Mouse (Mus musculus): ENCODE measurements around the gene Wwtr1. TPM values are rescaled to one million over a fixed set of nuclear protein-coding genes. Genes with fewer than 3 reads are reported as not detected.

The Wwtr1 gene
- polyA plus RNA-seq, 1 experiment from 2014 or later: 20.4 TPM

DNA sequence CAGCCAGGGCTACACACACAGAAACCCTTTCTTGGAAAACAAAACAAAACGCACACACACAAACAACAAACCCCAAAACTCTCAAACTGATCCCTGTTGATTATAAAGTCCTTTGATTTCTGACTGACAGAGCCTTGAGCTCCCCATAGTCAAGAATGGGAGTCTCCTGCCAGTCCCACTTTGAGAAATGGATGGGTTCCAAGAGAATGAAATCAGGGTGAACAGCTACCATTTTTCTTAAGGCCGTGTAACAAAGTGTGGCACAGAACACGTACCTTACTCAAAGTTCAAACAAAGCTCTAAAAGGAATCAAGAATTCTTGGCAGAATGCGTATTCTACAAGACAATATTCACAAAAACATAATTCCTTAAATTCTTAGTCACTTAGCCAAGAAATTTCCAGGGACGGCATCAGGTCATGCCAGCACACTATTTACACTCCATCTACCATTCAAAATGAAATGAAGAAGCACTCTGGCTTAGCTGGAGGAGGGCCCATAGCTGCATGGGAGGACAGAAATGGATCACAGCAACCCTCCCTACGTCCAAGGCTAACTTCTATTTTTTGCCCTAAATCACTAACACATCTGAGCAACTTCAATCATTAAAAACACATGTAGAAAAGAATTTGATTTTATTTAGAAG, 3.3 kb downstream of the Wwtr1 start:
- no peaks in the 10 kb centered on the region for H3K9me3 ChIP-seq (ENCODE audit: control insufficient read depth, low read length)
- H3K27ac ChIP-seq (ENCODE audit: low read depth): no peak overlapping the region
- DNase-seq (ENCODE audit: low spot score): no peak
- H3K4me3 ChIP-seq (ENCODE audit: low read depth, low read length): peak overlapping the region; percentile 79; the same call in 1 of the 2 replicates
- 60% methylated on average over 6 of the region's 6 CpGs for WGBS
- no peak overlapping the region for H3K9ac ChIP-seq (ENCODE audit: low read length)
- peak overlapping the region; percentile 73 for H3K4me2 ChIP-seq (ENCODE audit: low read length)
- ATAC-seq (replicated peaks; ENCODE audit: low FRiP score, low TSS enrichment, low read depth): no peak
- H3K27me3 ChIP-seq (replicated peaks; ENCODE audit: control insufficient read depth, insufficient read depth, low read length): no peaks in the 10 kb centered on the region
- H3K4me1 ChIP-seq (replicated peaks; ENCODE audit: control insufficient read depth, insufficient read depth, low read length): peaks cover 18% of the 10 kb centered on the region
- H3K36me3 ChIP-seq (ENCODE audit: control insufficient read depth, insufficient read depth, low read length): peaks cover 12% of the 10 kb centered on the region; the same call in 1 of the 2 replicates

DNA sequence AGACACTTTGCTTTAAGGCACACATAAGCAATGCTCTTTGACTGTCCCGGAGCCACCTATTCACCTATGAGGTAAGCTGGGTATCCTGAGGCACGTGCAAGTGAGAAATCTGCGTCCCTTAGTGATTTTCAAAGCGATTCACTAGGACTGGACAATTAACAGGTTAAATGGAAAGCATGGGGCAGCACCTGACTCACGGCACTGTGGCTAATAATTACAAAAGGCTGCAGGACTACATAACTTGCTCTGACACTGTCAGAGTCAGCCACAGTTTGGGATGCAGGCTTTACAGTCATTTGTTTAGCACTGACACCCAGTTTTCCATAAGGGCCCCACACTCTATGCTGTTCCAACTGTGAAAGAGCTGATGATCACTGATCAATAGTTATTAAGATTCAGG, 9.1 kb downstream of the Wwtr1 start:
- Histone ChIP-seq H3K9ac (ENCODE audit: low read length) (no peak overlapping the region), H3K27ac (ENCODE audit: low read depth) (no peak overlapping the region), H3K4me1 (replicated peaks; ENCODE audit: control insufficient read depth, insufficient read depth, low read length) (0 out of 2 replicates have a peak, but pooled peaks cover 2% of the 10 kb centered on the region), H3K9me3 (ENCODE audit: control insufficient read depth, low read length) (no peaks in the 10 kb centered on the region), H3K4me2 (ENCODE audit: low read length) (no peak overlapping the region), H3K4me3 (ENCODE audit: low read depth, low read length) (no peak overlapping the region), H3K36me3 (ENCODE audit: control insufficient read depth, insufficient read depth, low read length) (peaks cover 15% of the 10 kb centered on the region; the same call in 1 of the 2 replicates), H3K27me3 (replicated peaks; ENCODE audit: control insufficient read depth, insufficient read depth, low read length) (no peaks in the 10 kb centered on the region)
- ATAC-seq (replicated peaks; ENCODE audit: low FRiP score, low TSS enrichment, low read depth) (no peak), DNase-seq (ENCODE audit: low spot score) (no peak)
- 79% methylated on average over 5 of the region's 5 CpGs for WGBS

DNA sequence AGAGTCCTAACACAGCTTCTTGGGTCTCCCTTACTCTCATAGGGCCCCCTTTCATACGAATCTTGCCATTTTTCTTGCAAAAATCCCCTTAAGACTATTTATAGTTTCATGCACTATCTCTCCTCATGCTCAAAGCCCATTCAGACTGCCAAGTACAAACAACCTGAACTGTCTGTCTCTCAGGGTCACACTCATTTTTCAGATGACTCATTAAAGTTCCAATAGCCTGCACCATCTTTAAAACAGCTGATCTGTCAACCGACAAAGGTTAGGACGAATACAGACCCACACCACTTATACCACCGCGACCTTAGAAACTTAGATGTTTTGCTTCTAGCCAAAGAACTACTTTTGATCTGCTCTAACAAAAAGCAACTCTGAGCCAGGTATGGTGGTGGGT, 12.1 kb downstream of the Wwtr1 start:
- ATAC-seq (replicated peaks; ENCODE audit: low FRiP score, low TSS enrichment, low read depth) (no peak), DNase-seq (ENCODE audit: low spot score) (no peak)
- Histone ChIP-seq H3K9me3 (ENCODE audit: control insufficient read depth, low read length) (no peaks in the 10 kb centered on the region), H3K9ac (ENCODE audit: low read length) (no peak overlapping the region), H3K27me3 (replicated peaks; ENCODE audit: control insufficient read depth, insufficient read depth, low read length) (no peaks in the 10 kb centered on the region), H3K4me1 (replicated peaks; ENCODE audit: control insufficient read depth, insufficient read depth, low read length) (no peaks in the 10 kb centered on the region), H3K36me3 (ENCODE audit: control insufficient read depth, insufficient read depth, low read length) (0 out of 2 replicates have a peak, but pooled peaks cover 3% of the 10 kb centered on the region), H3K4me2 (ENCODE audit: low read length) (no peak overlapping the region), H3K27ac (ENCODE audit: low read depth) (no peak overlapping the region; the same call in 1 of the 2 replicates), H3K4me3 (ENCODE audit: low read depth, low read length) (no peak overlapping the region)
- WGBS: 77% methylated on average over 5 of the region's 5 CpGs

DNA sequence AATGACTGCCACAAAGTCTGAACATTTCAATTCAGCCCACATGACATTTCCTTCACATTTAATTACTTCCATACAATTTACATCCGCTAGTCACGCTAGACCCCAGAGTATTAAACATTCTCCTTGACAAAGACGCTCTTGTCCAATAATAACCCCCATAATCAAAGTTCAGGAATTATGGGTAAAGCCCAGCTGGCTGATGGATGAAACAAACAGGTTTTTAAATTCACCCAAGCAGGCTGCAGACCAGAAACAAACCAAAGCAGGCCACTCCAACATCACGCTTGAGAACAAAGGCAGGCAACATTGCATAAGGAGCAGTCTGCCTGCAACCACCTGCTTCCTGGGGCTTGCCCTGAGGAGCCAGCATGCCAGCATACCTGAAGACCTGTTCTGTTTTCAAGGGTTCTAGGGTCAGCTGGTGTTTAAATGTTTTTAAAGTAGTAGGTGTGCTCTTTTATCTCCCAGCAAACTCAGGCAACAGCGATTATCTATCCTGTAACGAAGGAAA, 12.7 kb downstream of the Wwtr1 start:
- Histone ChIP-seq H3K4me2 (ENCODE audit: low read length) (no peak overlapping the region), H3K36me3 (ENCODE audit: control insufficient read depth, insufficient read depth, low read length) (0 out of 2 replicates have a peak, but pooled peaks cover 3% of the 10 kb centered on the region), H3K27ac (ENCODE audit: low read depth) (no peak overlapping the region; the same call in 1 of the 2 replicates), H3K4me1 (replicated peaks; ENCODE audit: control insufficient read depth, insufficient read depth, low read length) (no peaks in the 10 kb centered on the region), H3K9ac (ENCODE audit: low read length) (no peak overlapping the region), H3K9me3 (ENCODE audit: control insufficient read depth, low read length) (no peaks in the 10 kb centered on the region), H3K4me3 (ENCODE audit: low read depth, low read length) (no peak overlapping the region), H3K27me3 (replicated peaks; ENCODE audit: control insufficient read depth, insufficient read depth, low read length) (no peaks in the 10 kb centered on the region)
- 80% methylated on average over 6 of the region's 6 CpGs for WGBS
- ATAC-seq (replicated peaks; ENCODE audit: low FRiP score, low TSS enrichment, low read depth) (no peak), DNase-seq (ENCODE audit: low spot score) (no peak)

DNA sequence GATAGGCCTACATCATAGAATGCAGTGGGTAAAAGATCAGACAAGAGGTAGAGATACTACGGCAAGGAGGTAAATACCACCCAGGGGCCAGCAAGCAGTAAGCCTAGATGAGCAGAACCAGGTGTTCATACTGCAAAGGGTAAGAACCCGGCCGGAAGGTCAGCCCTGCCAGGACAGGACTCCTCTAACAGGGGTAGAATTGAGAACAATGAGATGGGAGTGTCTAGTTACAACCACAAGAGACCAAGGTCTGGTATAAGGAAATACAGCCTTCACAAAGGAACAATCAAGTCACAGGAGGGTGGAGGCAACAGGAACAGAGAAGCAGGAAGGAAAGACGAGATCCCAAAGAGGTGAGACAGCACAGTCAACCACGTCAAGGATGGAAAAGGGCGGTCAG, 16.9 kb downstream of the Wwtr1 start:
- DNase-seq (ENCODE audit: low spot score): no peak

DNA sequence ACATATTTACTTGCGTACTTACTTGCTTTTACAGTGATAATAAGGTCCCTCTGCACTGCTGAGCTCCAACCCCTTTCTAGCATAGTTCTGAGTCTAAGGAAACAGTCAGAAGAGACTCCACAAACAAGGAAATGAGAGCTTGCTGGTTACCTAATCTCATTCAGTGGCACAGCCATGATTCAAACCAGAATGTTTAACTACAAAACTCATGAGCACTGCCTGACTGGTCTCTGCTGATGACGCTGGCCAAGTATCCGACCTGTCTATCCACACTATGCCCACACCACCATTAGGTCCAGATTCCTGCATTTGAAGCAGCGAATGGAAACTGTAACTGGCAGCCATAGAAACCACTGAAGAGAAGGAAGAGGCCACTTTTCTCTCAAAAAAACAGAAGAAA, 18.3 kb downstream of the Wwtr1 start:
- H3K4me1 ChIP-seq (replicated peaks; ENCODE audit: control insufficient read depth, insufficient read depth, low read length): no peaks in the 10 kb centered on the region

More for the DNA sequence above, 16.9 kb downstream of the Wwtr1 start:
- Histone ChIP-seq H3K9ac (ENCODE audit: low read length) (no peak overlapping the region), H3K27me3 (replicated peaks; ENCODE audit: control insufficient read depth, insufficient read depth, low read length) (no peaks in the 10 kb centered on the region), H3K4me2 (ENCODE audit: low read length) (no peak overlapping the region), H3K4me1 (replicated peaks; ENCODE audit: control insufficient read depth, insufficient read depth, low read length) (no peaks in the 10 kb centered on the region), H3K36me3 (ENCODE audit: control insufficient read depth, insufficient read depth, low read length) (0 out of 2 replicates have a peak, but pooled peaks cover 3% of the 10 kb centered on the region), H3K9me3 (ENCODE audit: control insufficient read depth, low read length) (no peaks in the 10 kb centered on the region), H3K27ac (ENCODE audit: low read depth) (no peak overlapping the region), H3K4me3 (ENCODE audit: low read depth, low read length) (no peak overlapping the region)
- ATAC-seq (replicated peaks; ENCODE audit: low FRiP score, low TSS enrichment, low read depth): no peak
- WGBS: 92% methylated on average over 6 of the region's 6 CpGs

DNA sequence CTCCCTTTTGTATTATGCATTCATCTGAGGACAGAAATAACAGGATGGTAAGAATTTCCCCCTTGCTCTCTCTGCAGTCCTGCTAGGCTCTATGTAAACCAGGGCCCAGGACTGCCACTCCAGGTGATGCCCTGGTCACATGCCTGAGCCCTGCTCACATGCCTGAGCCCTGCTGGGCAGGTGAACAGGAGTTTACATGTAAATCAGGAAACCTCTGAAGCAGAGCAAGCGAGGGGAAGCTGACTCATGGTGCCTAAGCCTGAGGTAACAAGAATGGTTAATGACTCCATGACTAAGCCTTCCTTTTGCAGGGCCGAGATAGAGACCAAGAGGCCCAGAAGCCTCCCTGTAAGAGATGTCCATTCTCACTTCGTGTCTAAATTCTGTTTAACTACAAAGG, 20.1 kb downstream of the Wwtr1 start:
- DNase-seq (ENCODE audit: low spot score): no peak
- Histone ChIP-seq H3K4me3 (ENCODE audit: low read depth, low read length) (no peak overlapping the region), H3K27ac (ENCODE audit: low read depth) (no peak overlapping the region), H3K9me3 (ENCODE audit: control insufficient read depth, low read length) (no peaks in the 10 kb centered on the region), H3K27me3 (replicated peaks; ENCODE audit: control insufficient read depth, insufficient read depth, low read length) (no peaks in the 10 kb centered on the region), H3K9ac (ENCODE audit: low read length) (no peak overlapping the region), H3K4me1 (replicated peaks; ENCODE audit: control insufficient read depth, insufficient read depth, low read length) (no peaks in the 10 kb centered on the region), H3K4me2 (ENCODE audit: low read length) (no peak overlapping the region), H3K36me3 (ENCODE audit: control insufficient read depth, insufficient read depth, low read length) (no peaks in the 10 kb centered on the region)
- WGBS: 70% methylated on average over 3 of the region's 3 CpGs
- ATAC-seq (replicated peaks; ENCODE audit: low FRiP score, low TSS enrichment, low read depth): no peak

More for the DNA sequence above, 18.3 kb downstream of the Wwtr1 start:
- 91% methylated on average over 4 of the region's 4 CpGs for WGBS
- Histone ChIP-seq H3K36me3 (ENCODE audit: control insufficient read depth, insufficient read depth, low read length) (0 out of 2 replicates have a peak, but pooled peaks cover under 1% of the 10 kb centered on the region), H3K4me3 (ENCODE audit: low read depth, low read length) (no peak overlapping the region), H3K27me3 (replicated peaks; ENCODE audit: control insufficient read depth, insufficient read depth, low read length) (no peaks in the 10 kb centered on the region), H3K27ac (ENCODE audit: low read depth) (no peak overlapping the region), H3K4me2 (ENCODE audit: low read length) (no peak overlapping the region), H3K9me3 (ENCODE audit: control insufficient read depth, low read length) (no peaks in the 10 kb centered on the region), H3K9ac (ENCODE audit: low read length) (no peak overlapping the region)
- ATAC-seq (replicated peaks; ENCODE audit: low FRiP score, low TSS enrichment, low read depth) (no peak), DNase-seq (ENCODE audit: low spot score) (no peak)

DNA sequence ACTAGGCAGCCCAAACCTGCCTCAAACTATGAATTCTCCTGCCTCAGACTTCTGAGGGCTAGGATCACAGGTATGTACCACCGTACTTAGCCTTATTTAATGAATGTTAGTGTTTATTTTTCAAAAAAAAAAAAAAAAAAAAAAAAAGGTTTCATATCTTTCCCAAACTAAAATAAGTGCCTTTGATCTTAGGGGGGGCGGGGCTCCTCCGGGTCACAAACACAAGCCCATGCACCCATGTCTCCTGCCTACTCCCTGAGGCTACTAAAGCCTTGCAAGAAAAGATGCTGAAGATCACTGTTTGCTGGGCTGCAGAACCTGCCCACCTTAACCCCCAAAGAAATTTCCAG, 20.8 kb downstream of the Wwtr1 start:
- ATAC-seq (replicated peaks; ENCODE audit: low FRiP score, low TSS enrichment, low read depth) (no peak), DNase-seq (ENCODE audit: low spot score) (no peak)
- Histone ChIP-seq H3K27me3 (replicated peaks; ENCODE audit: control insufficient read depth, insufficient read depth, low read length) (no peaks in the 10 kb centered on the region), H3K4me2 (ENCODE audit: low read length) (no peak overlapping the region), H3K9me3 (ENCODE audit: control insufficient read depth, low read length) (no peaks in the 10 kb centered on the region), H3K9ac (ENCODE audit: low read length) (no peak overlapping the region), H3K4me3 (ENCODE audit: low read depth, low read length) (no peak overlapping the region), H3K36me3 (ENCODE audit: control insufficient read depth, insufficient read depth, low read length) (no peaks in the 10 kb centered on the region), H3K27ac (ENCODE audit: low read depth) (no peak overlapping the region), H3K4me1 (replicated peaks; ENCODE audit: control insufficient read depth, insufficient read depth, low read length) (no peaks in the 10 kb centered on the region)
- 81% methylated on average over 3 of the region's 3 CpGs for WGBS

Data from intestine, embryonic 14.5 days (tissue).